Mouse (Mus musculus) lung, embryonic 16.5 days (tissue): ENCODE data around the gene Smad3. TPM values are rescaled to one million over a fixed set of nuclear protein-coding genes. Genes with fewer than 3 reads are reported as not detected.

Source experiments
- ATAC-seq: fragments of 200-750 bp; cut with Nextera tagmentation; 2 replicates; pipeline ENCODE4 v1.8.0; 2017; ENCODE audit warnings: low read depth, mild to moderate bottlenecking, moderate library complexity
- H3K27ac ChIP-seq: fragments of 300-500 bp; sonication (generic); 2 replicates; pipeline ENCODE4 v1.5.1; 2014; ENCODE audit warnings: mild to moderate bottlenecking, control low read depth, low read length
- H3K27me3 ChIP-seq: fragments of 300-500 bp; sonication (generic); 2 replicates; pipeline ENCODE4 v1.6.1; 2014; ENCODE audit warnings: low read depth, low read length, mixed read lengths; ENCODE audit not compliant: control insufficient read depth, insufficient read depth
- H3K36me3 ChIP-seq: fragments of 300-500 bp; sonication (generic); 2 replicates; pipeline ENCODE4 v1.6.1; 2014; ENCODE audit warnings: low read length; ENCODE audit not compliant: control insufficient read depth, insufficient read depth
- H3K4me1 ChIP-seq: fragments of 300-500 bp; sonication (generic); replicated peaks from 2 replicates; pipeline ENCODE4 v1.6.1; 2014; ENCODE audit warnings: low read length, mixed read lengths; ENCODE audit not compliant: control insufficient read depth, insufficient read depth
- H3K4me2 ChIP-seq: fragments of 300-500 bp; sonication (generic); 2 replicates; pipeline ENCODE4 v1.6.1; 2014; ENCODE audit warnings: low read depth, low read length, control low read depth
- H3K4me3 ChIP-seq: fragments of 300-500 bp; sonication (generic); 2 replicates; pipeline ENCODE4 v1.5.1; 2014; ENCODE audit warnings: mild to moderate bottlenecking, low read length, control low read depth
- H3K9ac ChIP-seq: fragments of 300-500 bp; sonication (generic); 2 replicates; pipeline ENCODE4 v1.6.1; 2014; ENCODE audit warnings: low read length, control low read depth
- H3K9me3 ChIP-seq: fragments of 300-500 bp; sonication (generic); 2 replicates; pipeline ENCODE4 v1.6.1; 2016; ENCODE audit warnings: low read length; ENCODE audit not compliant: control insufficient read depth
- WGBS: fragments of 180-500 bp; shearing (Covaris S2); extraction: QIAGEN DNeasy Blood & Tissue Kit; methylation state at CpG from one replicate; pipeline ENCODE4 v1.1.7; 2014; 5-methylcytosine and 5-hydroxymethylcytosine counted together
- polyA plus RNA-seq: library from polyadenylated mRNA; unstranded; fragments of >200 nt; fragmentation: Nextera tagmentation; extraction: Ambion mirVana; gene quantifications from 2 replicates; pipeline ENCODE4 v1.2.1, GENCODE M21; 2015

Smad3 gene
- polyA plus RNA-seq, 1 experiment from 2014 or later: 18.0 TPM

DNA sequence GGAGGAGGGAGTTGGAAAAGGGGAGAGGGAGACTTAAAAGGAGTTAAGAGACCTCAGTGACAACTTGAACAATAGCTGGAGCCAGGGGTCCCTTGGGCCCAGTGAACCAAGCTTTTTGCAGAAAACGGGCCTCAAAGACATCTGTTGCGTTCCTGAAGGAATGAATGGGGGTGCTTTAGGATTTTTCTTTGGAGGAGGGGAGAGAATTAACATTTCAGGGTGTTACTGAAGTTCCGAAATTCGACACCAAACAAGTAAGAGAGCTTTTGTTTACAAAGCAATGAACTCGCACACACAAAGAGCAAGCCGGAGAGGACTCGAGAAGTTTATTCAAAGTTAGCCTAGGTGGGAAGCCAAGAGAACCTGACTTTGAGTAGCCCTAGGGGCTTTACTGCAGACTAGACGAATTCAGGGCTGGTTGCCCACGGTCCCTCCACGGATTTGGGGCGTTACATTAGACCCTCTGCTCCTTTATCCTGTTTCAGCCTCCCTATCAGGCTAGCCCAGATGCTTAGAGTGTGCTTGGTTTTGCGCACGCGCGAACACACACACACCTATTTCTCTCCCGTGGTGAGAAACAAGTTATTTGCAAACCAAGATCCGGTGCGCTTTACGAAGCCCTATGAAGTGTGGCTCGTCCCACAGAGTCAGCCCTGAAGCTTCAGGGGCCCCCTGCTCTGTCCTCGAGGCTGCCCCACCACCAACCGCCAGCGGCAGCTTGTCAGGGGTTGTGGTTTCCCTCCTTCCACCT, 1.0 kb upstream of the Smad3 start:
- WGBS: 4% methylated on average over 23 of the region's 23 CpGs
- Histone ChIP-seq H3K4me2 (peak overlapping the region; percentile 85), H3K36me3 (no peaks in the 10 kb centered on the region), H3K4me3 (peak overlapping the region; percentile 89), H3K9ac (peak overlapping the region; percentile 97), H3K9me3 (peaks cover 4% of the 10 kb centered on the region), H3K27ac (peak overlapping the region; percentile 99), H3K4me1 (peaks cover 36% of the 10 kb centered on the region), H3K27me3 (no peaks in the 10 kb centered on the region)
- no peak for ATAC-seq

DNA sequence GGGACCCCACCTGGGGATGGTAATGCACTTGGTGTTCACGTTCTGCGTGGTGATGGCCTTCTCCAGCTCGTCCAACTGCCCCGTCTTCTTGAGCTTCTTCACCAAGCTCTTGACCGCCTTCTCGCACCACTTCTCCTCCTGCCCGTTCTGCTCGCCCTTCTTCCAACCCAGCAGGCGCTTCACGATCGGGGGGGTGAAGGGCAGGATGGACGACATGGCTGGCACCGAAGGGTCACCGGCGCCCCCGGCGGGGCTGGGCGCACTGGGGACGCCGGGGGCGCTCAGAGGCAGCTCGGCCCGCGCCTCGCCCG, 377 bp downstream of the Smad3 start:
- Histone ChIP-seq H3K9me3 (peaks cover 4% of the 10 kb centered on the region), H3K4me1 (peaks cover 45% of the 10 kb centered on the region), H3K4me2 (peak overlapping the region; percentile 85), H3K36me3 (no peaks in the 10 kb centered on the region), H3K4me3 (peak overlapping the region; percentile 89), H3K27ac (peak overlapping the region; percentile 99), H3K27me3 (no peaks in the 10 kb centered on the region), H3K9ac (peak overlapping the region; percentile 97)
- whole genome bisulfite sequencing: 0% methylated on average over 25 of the region's 26 CpGs
- no peak for ATAC-seq

DNA sequence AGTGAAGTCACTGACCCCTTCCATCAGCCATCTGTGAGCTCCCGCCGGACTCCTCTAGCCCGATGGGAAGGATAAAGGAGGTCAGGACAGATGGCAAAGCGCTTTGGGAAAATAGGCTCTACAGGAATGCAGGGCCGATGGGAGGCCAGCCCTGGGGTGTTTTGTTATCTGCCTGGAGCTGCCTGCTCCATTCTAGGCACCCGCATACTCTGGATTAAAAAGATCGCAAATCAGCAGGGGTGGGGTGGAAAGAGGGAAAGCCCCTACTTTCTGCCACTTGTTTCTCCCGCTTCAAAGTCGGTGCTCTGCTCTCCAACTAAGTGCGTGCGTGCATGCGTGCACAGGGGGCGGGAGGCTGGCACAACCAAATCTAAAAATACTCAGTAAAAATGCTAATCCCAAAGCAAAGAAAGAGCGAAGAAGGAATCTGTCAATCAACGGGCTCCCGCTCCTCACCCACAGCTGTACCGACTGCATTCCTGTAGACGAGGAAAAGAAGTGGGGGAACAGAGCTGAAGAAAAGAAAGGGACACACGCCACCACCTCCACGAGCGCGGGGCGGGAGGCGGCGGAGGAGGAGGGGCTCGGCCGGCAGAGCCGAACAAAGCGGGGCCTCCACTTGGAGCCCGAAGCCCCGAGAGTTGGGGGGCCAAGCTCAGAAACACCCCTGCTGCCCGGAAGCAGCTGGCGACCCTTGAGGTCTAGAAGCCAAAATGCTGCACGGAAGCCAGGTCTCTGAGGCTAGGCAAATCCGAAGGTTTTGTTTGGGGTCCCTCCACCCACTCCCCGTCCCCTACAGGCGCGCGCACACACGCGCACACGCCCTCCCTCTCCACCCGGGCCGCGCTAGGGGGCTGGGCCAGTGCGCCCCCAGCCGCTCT, 973 bp downstream of the Smad3 start:
- Histone ChIP-seq H3K4me1 (peaks cover 50% of the 10 kb centered on the region), H3K27me3 (no peaks in the 10 kb centered on the region), H3K9me3 (peaks cover 4% of the 10 kb centered on the region), H3K27ac (peak overlapping the region; percentile 99), H3K4me2 (peak overlapping the region; percentile 85), H3K9ac (peak overlapping the region; percentile 97), H3K4me3 (peak overlapping the region; percentile 89), H3K36me3 (no peaks in the 10 kb centered on the region)
- peak; percentile 10; the same call in 1 of the 2 replicates for ATAC-seq
- whole genome bisulfite sequencing: under 1% methylated on average over 46 of the region's 47 CpGs

DNA sequence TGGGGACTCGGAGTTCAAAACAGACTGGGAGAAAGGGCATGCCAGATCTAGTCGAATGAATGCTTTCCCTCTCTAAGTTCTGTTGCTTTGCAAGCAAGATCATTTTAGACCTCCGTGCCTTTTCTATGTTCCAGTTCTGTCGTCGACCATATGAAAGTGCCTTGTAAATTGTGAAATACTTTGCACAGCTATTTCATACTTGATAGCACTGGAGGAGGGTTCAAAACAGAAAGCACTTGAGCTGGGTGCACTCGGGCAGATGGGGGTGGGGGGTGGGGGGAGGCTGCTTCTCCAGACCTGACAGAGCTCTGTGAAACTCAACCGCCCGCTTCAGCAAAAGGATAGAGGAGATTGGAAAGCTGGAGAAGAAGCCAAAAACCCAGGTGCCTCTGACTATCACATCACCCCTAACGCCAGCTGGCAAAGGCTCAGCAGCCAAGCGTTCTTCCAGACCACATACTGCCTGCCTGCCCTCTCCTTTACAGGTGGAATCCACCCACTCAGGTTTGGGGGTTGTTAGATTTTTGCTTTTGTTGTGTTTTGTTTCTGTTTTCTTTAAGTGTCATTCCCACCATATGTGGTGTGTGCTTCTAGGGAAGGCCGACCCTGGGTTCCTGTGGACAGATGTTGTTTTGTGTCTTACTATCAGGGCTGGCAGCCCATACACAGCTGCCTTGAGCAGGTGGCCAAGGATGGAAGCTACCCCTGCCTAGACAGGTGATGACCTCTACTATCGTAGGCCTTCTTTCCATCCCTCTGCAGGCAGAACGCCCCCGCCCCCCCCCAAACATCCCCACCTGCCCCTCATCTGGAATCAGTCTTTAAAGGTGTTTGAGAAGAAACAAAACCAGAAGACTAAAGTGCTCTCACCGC, 1.9 kb downstream of the Smad3 start:
- peak overlapping the region; percentile 97 for H3K9ac ChIP-seq
- no peaks in the 10 kb centered on the region for H3K36me3 ChIP-seq
- no peaks in the 10 kb centered on the region for H3K9me3 ChIP-seq
- H3K4me3 ChIP-seq: peak overlapping the region; percentile 89
- peaks cover 57% of the 10 kb centered on the region for H3K4me1 ChIP-seq
- WGBS: 12% methylated on average over 15 of the region's 15 CpGs
- H3K27ac ChIP-seq: peak overlapping the region; percentile 99
- no peaks in the 10 kb centered on the region for H3K27me3 ChIP-seq
- no peak for ATAC-seq
- peak overlapping the region; percentile 85 for H3K4me2 ChIP-seq

DNA sequence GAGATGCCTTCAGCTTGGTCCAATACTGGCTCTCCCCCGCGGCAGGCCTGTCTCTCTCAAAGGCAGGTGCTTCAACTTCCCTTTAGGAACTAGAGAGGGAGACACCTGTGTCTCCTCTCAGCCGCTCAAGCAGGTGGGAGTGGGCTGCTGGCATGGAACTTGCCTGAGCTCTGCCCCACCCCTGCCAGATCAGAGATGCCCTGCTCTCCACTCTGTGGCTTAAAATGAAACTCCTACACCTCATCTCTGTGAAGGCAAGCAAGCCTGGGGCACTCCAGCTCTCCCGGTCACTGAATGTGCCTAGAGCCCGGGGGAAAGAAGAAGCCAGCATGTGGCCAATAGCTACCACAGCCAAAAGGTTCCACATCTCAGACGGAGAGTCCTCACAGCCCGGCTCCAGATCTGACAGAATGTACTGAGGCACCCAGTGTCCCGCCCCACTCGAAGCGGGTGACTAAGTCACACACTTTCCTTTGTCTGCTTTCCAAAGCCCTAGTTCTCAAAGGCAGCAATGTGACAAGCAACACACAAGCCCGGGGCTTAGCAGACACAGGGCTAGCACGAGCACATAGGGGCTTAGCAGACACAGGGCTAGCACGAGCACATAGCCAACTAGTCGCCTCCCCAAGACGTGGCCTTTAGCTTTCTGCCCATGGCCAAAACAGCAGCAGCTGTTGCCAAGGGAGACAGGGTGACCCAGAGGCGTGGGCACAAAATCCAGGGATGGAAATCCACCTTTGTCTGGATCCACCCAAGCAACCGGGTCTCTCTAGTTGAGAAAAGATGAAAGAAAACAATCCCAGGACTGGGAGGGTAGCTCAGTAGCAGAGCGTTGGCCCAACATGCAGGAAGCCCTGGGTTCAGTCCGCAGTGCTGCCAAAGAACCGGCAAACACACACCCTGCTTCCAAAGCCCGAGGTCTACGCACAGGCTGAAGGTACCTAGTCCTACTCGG, 3.0 kb downstream of the Smad3 start:
- Histone ChIP-seq H3K9ac (peak overlapping the region; percentile 97), H3K4me1 (peaks cover 68% of the 10 kb centered on the region), H3K9me3 (no peaks in the 10 kb centered on the region), H3K36me3 (no peaks in the 10 kb centered on the region), H3K4me2 (peak overlapping the region; percentile 85), H3K4me3 (peak overlapping the region; percentile 89), H3K27me3 (no peaks in the 10 kb centered on the region), H3K27ac (peak overlapping the region; percentile 99)
- no peak for ATAC-seq
- 31% methylated on average over 23 of the region's 23 CpGs for WGBS

DNA sequence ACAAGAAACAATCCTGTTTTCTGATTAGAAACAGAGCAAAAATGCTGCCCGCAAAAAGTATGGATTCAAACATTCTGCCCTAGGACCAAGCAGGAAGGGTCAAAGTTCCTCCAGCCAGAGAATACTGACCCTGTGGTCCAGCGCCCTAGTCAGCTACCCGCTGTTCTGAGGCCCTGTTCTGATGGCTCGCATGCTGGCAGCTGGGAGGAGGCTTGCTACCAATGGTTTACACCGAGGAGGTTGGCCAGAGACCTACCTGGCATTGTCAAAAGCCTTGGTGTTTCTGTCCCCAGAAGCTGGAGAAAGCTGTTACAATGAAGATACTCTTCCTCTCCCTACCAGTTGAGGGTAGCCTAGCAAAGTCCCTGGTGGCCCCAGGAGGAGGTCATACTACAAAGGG, 3.8 kb downstream of the Smad3 start:
- peak overlapping the region; percentile 97 for H3K9ac ChIP-seq
- no peak for ATAC-seq
- H3K36me3 ChIP-seq: no peaks in the 10 kb centered on the region
- no peaks in the 10 kb centered on the region for H3K9me3 ChIP-seq
- H3K4me1 ChIP-seq: peaks cover 70% of the 10 kb centered on the region
- 67% methylated on average over 5 of the region's 5 CpGs for WGBS
- peak overlapping the region; percentile 85 for H3K4me2 ChIP-seq
- H3K4me3 ChIP-seq: peak overlapping the region; percentile 89
- H3K27ac ChIP-seq: no peak overlapping the region
- no peaks in the 10 kb centered on the region for H3K27me3 ChIP-seq

DNA sequence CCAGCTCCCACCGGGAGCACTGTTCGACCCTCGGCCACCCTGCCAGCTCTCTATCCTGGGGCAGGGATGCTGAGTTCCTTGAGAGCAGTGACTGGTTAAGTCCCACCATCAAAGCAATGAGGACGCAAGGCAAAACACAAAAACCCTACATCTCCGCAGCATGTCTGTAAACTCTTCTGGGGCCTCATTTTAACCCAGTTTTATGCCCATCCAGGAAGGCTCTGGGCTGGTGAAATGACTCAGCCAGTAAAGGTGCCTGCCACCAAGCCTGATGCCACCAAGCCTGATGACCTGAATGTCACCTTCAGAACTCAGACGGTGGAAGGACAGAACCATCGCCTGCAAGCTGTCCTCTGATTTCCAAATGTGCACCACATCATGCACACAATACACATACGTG, 4.4 kb downstream of the Smad3 start:
- H3K9me3 ChIP-seq: no peaks in the 10 kb centered on the region
- H3K4me2 ChIP-seq: no peak overlapping the region
- no peak overlapping the region for H3K9ac ChIP-seq
- H3K27ac ChIP-seq: no peak overlapping the region
- 63% methylated on average over 8 of the region's 8 CpGs for WGBS
- H3K27me3 ChIP-seq: no peaks in the 10 kb centered on the region
- H3K4me1 ChIP-seq: peaks cover 69% of the 10 kb centered on the region
- H3K36me3 ChIP-seq: no peaks in the 10 kb centered on the region
- H3K4me3 ChIP-seq: no peak overlapping the region
- no peak for ATAC-seq

DNA sequence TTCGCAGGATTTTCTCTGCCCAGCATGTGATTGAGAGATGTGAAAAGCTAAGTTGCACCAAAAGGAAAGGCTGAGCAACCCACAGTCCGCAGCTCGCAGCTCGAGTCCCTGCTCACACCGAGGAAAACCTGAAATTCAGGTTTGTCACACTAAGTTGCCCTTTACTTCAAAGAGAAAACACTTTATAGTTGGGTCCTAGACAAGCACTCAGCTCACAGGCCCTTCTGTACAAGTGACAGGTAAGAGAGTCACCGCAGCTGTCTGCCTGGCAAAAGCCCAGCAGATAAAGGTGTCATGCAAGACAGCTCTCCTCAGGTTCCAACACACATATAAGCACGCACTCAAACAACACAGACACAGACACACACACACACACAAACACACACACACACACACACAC, 5.2 kb downstream of the Smad3 start:
- peak overlapping the region; percentile 41 for H3K4me2 ChIP-seq
- no peaks in the 10 kb centered on the region for H3K27me3 ChIP-seq
- no peak overlapping the region for H3K9ac ChIP-seq
- peak; percentile 24; the same call in 1 of the 2 replicates for ATAC-seq
- 0 out of 2 replicates have a peak overlapping the region, but pooled peaks have one; percentile 9 for H3K4me3 ChIP-seq
- H3K4me1 ChIP-seq: peaks cover 77% of the 10 kb centered on the region
- no peak overlapping the region for H3K27ac ChIP-seq
- no peaks in the 10 kb centered on the region for H3K9me3 ChIP-seq
- no peaks in the 10 kb centered on the region for H3K36me3 ChIP-seq
- 37% methylated on average over 7 of the region's 7 CpGs for WGBS
